Mouse (Mus musculus): Measurements from ENCODE around the gene S100pbp. TPM values are rescaled to one million over a fixed set of nuclear protein-coding genes. Genes with fewer than 3 reads are reported as not detected.
"Not testable (repeated sequence)": the region's sequence is repeated elsewhere in the genome, so short reads cannot be mapped to it uniquely, and the experiment has no call there.

Gene S100pbp
- polyA plus RNA-seq, 1 experiment from 2014 or later: 12.3 TPM

DNA sequence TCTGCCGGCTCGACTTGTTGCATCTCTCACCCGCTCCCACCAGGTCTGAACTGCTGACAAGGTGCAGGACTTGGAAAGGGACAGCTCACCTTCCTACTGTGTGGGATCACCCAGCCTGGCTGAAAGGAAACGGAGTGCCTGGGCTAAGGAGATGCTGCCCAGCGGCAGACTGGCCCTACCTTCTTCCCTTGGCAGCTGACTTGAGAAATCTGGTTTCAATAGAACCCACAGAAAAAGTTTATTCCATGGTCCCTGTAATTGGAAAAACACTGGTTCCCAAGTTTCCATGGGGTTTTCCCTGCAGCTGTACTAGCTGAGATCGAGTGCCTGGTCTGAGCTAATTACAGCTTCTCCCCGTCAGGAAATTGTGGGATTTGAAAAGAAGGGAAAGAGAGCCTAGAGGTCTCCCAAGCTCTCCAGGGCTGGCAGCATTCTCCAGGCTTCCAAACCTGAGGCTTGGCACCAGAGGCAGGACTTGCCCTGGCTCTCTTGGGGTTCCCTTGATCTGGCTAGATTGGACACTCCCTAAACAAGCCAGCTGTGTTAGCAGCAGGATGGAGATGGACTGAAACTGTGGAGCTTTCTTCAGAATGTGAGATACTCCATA lies 29.1 kb upstream of the S100pbp start:
- Histone ChIP-seq H3K4me1 (peaks cover 13% of the 10 kb centered on the region), H3K9me3 (no peaks in the 10 kb centered on the region), H3K36me3 (peaks cover 72% of the 10 kb centered on the region), H3K27ac (replicated peaks) (no peak overlapping the region), H3K27me3 (replicated peaks) (peaks cover 49% of the 10 kb centered on the region), H3K4me2 (no peak overlapping the region), H3K4me3 (no peak overlapping the region), H3K9ac (no peak overlapping the region)
- ATAC-seq (ENCODE audit: extremely low read depth, insufficient number of reproducible peaks, low FRiP score, low TSS enrichment): no peak
- WGBS: 76% methylated on average over 7 of the region's 7 CpGs

DNA sequence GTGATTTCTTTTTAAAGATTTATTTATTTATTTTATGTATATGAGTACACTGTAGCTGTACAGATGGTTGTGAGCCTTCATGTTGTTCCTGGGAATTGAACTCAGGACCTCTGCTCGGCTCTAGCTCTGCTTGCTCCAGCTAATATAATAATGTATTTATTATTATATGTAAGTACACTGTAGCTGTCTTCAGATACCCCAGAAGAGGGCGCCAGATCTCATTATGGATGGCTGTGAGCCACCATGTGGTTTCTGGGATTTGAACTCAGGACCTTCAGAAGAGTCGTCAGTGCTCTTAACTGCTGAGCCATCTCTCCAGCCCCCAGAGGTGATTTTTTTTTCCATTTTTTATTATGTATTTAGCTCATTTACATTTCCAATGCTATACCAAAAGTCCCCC lies 23.0 kb upstream of the S100pbp start:
- not testable (repeated sequence) for H3K9me3 ChIP-seq; H3K4me2 ChIP-seq; H3K27ac ChIP-seq (replicated peaks); H3K9ac ChIP-seq; H3K27me3 ChIP-seq (replicated peaks); H3K4me3 ChIP-seq; H3K4me1 ChIP-seq; ATAC-seq (ENCODE audit: extremely low read depth, insufficient number of reproducible peaks, low FRiP score, low TSS enrichment)
- WGBS: 74% methylated on average over 3 of the region's 3 CpGs
- H3K36me3 ChIP-seq: peaks cover 97% of the 10 kb centered on the region

DNA sequence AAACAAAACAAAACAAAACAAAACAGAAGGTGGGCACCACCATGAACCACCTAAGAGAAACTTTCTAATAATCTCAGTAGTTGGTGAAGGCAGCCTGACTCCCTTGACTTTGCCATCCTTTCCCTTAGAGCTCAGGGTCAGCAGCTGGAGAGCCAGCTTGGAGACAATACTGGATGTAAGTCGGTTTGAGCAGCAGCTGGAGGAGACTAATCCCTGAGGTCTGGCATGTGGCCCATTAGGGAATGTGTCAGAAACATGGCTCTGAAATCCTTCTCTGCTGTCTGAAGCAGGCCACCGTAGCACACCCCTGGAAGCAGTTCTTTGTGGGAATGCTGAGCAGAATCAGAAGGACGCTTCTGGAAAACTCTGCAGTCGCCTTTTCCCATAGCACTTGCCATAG lies 21.9 kb upstream of the S100pbp start:
- Histone ChIP-seq H3K4me1 (no peaks in the 10 kb centered on the region), H3K9ac (peak overlapping the region; percentile 7; the same call in 1 of the 2 replicates), H3K27ac (replicated peaks) (no peak overlapping the region), H3K4me2 (no peak overlapping the region), H3K27me3 (replicated peaks) (no peaks in the 10 kb centered on the region), H3K36me3 (peaks cover 97% of the 10 kb centered on the region), H3K4me3 (no peak overlapping the region), H3K9me3 (no peaks in the 10 kb centered on the region)
- 68% methylated on average over 4 of the region's 4 CpGs for WGBS
- no peak for ATAC-seq (ENCODE audit: extremely low read depth, insufficient number of reproducible peaks, low FRiP score, low TSS enrichment)

DNA sequence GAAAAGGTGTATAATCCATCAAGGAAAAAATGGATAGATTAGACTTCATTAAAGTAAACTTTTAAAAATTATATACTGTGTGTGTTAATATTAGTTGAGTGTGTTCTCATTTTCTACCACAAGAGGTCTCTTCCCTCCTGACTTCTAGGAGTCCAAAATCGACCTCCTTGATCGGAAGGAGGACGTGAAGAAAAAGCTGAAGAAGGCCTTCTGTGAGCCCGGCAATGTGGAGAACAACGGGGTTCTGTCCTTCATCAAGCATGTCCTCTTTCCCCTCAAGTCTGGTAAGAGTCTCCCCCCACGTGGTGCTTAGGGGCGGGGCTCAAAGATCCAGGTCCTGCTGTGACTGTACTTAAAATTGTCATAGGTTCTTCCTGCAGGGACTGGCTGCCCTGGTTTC lies 20.0 kb upstream of the S100pbp start:
- no peaks in the 10 kb centered on the region for H3K27me3 ChIP-seq (replicated peaks)
- H3K27ac ChIP-seq (replicated peaks): no peak overlapping the region
- no peaks in the 10 kb centered on the region for H3K9me3 ChIP-seq
- H3K9ac ChIP-seq: no peak overlapping the region
- H3K36me3 ChIP-seq: peaks cover 96% of the 10 kb centered on the region
- H3K4me2 ChIP-seq: no peak overlapping the region
- ATAC-seq (ENCODE audit: extremely low read depth, insufficient number of reproducible peaks, low FRiP score, low TSS enrichment): no peak
- no peaks in the 10 kb centered on the region for H3K4me1 ChIP-seq
- no peak overlapping the region for H3K4me3 ChIP-seq
- WGBS: 64% methylated on average over 7 of the region's 7 CpGs

DNA sequence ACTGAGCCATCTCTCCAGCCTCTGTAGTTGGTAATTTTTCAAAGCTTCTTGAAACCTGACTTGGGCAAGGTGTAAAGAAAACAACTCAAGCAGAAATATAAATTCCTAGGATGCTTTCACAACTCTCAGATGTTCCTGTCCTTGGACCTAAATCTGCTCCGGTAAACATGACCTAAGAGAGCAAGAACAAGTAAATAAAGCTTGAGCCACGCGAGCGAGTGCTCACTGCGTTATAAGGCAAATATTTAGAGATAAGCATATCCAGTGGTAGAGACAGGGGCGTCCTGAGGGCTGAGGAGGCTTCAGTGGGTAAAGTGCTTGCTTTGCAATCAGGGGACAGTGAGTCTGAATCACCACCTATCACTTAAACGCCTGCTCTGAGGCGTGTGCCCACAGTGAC lies 17.3 kb upstream of the S100pbp start:
- H3K9me3 ChIP-seq: no peaks in the 10 kb centered on the region
- no peak overlapping the region for H3K4me3 ChIP-seq
- H3K36me3 ChIP-seq: peaks cover 97% of the 10 kb centered on the region
- no peak overlapping the region for H3K27ac ChIP-seq (replicated peaks)
- no peaks in the 10 kb centered on the region for H3K27me3 ChIP-seq (replicated peaks)
- no peak overlapping the region for H3K9ac ChIP-seq
- whole genome bisulfite sequencing: 80% methylated on average over 8 of the region's 8 CpGs
- H3K4me1 ChIP-seq: no peaks in the 10 kb centered on the region
- no peak overlapping the region for H3K4me2 ChIP-seq
- no peak for ATAC-seq (ENCODE audit: extremely low read depth, insufficient number of reproducible peaks, low FRiP score, low TSS enrichment)

DNA sequence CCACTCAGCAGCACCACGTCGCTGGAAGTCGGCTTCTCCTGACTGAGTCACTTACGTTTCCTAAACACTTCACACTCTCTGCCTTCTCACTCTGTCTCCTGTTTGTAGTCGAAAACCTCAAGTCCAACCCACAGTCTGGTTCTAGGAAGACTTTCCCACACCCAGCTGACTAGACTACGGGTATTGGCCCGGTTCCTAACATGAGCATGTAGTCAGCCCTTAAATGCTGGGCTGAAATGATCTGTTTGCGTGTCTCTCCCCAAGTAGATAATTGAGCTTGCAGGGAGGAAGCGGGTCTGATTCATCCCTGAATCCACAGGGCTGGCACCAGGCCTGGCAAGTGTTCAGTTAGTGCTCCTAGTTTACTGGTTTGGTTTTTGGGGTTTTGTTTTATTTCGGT lies 15.1 kb upstream of the S100pbp start:
- Histone ChIP-seq H3K9ac (no peak overlapping the region), H3K4me3 (no peak overlapping the region), H3K36me3 (peaks cover 98% of the 10 kb centered on the region), H3K4me2 (no peak overlapping the region), H3K27me3 (replicated peaks) (no peaks in the 10 kb centered on the region), H3K4me1 (no peaks in the 10 kb centered on the region), H3K9me3 (no peaks in the 10 kb centered on the region), H3K27ac (replicated peaks) (no peak overlapping the region)
- ATAC-seq (ENCODE audit: extremely low read depth, insufficient number of reproducible peaks, low FRiP score, low TSS enrichment): no peak
- 92% methylated on average over 10 of the region's 10 CpGs for WGBS

DNA sequence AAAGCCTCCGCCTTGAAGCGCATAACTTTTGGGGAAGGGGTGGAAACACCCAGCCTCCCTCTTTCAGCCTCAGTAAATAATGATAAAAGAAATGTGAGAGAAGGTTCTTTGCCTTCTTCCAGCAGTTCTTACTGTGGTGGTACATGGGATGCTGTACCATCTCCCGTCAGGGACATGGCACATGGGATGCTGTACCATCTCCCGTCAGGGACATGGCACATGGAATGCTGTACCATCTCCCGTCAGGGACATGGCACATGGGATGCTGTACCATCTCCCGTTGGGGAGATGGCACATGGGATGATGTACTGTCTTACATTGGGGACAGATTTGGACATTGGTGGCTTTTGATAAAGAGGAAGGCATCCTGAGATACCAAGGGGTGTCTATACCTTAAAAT lies 8.0 kb upstream of the S100pbp start:
- WGBS: 90% methylated on average over 6 of the region's 6 CpGs
- no peak overlapping the region for H3K27ac ChIP-seq (replicated peaks)
- H3K36me3 ChIP-seq: peaks cover 80% of the 10 kb centered on the region
- no peak overlapping the region for H3K4me3 ChIP-seq
- peaks cover 5% of the 10 kb centered on the region; the same call in 1 of the 2 replicates for H3K4me1 ChIP-seq
- H3K9me3 ChIP-seq: no peaks in the 10 kb centered on the region
- no peak overlapping the region for H3K4me2 ChIP-seq
- no peak overlapping the region for H3K9ac ChIP-seq
- ATAC-seq (ENCODE audit: extremely low read depth, insufficient number of reproducible peaks, low FRiP score, low TSS enrichment): no peak
- no peaks in the 10 kb centered on the region for H3K27me3 ChIP-seq (replicated peaks)

DNA sequence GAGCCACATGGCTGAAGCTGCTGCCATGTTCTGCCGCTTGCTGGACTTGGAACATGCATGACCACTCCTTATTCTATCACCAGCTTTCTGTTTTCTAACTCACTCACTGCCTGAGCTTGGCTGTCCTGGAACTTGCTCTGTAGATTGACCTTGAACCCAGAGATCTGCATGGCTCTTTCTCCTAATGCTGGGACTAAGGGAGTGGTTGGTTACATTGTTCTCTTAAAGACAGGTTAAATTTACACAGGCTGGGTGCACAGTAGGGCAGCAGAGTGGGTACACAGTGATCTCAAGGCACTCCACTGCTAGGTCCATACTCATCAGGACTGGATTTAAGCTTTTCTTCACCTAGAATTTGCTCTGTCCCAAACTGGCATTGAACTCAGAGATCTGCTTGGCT lies 4.8 kb upstream of the S100pbp start:
- Histone ChIP-seq H3K27ac (replicated peaks) (no peak overlapping the region), H3K36me3 (peaks cover 54% of the 10 kb centered on the region)

DNA sequence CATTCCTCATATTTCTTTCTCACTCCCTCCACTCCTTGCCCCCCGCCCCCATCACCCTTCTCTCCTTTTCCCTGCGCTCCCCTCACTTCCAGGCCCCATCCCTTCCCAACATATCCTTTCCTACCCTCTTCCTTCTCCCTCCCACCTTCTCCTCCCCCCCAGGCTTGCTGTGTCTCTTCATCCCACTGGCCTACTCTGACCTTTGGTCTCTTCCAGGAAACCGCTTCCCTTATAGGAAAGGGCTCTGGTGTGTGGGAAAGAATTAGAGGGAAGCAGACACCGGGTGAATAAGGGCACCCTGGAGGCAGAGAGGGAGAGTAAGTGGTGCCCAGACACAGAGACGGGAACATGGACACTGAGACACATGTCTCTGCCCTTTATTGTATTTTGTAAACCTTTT lies 2.2 kb upstream of the S100pbp start:
- peak overlapping the region; percentile 94 for H3K4me2 ChIP-seq
- no peak overlapping the region for H3K27ac ChIP-seq (replicated peaks)
- H3K4me1 ChIP-seq: peaks cover 36% of the 10 kb centered on the region
- H3K27me3 ChIP-seq (replicated peaks): no peaks in the 10 kb centered on the region
- H3K36me3 ChIP-seq: peaks cover 32% of the 10 kb centered on the region
- H3K9ac ChIP-seq: peak overlapping the region; percentile 50; the same call in 1 of the 2 replicates
- ATAC-seq (ENCODE audit: extremely low read depth, insufficient number of reproducible peaks, low FRiP score, low TSS enrichment): no peak
- no peaks in the 10 kb centered on the region for H3K9me3 ChIP-seq
- H3K4me3 ChIP-seq: no peak overlapping the region; the same call in 1 of the 2 replicates
- 76% methylated on average over 5 of the region's 5 CpGs for WGBS

More for the DNA sequence above, 4.8 kb upstream of the S100pbp start:
- Histone ChIP-seq H3K4me2 (no peak overlapping the region), H3K27me3 (replicated peaks) (no peaks in the 10 kb centered on the region), H3K9me3 (no peaks in the 10 kb centered on the region), H3K9ac (no peak overlapping the region), H3K4me1 (peaks cover 25% of the 10 kb centered on the region), H3K4me3 (no peak overlapping the region)
- ATAC-seq (ENCODE audit: extremely low read depth, insufficient number of reproducible peaks, low FRiP score, low TSS enrichment): no peak
- whole genome bisulfite sequencing: 97% methylated on average over 1 of the region's 1 CpGs

DNA sequence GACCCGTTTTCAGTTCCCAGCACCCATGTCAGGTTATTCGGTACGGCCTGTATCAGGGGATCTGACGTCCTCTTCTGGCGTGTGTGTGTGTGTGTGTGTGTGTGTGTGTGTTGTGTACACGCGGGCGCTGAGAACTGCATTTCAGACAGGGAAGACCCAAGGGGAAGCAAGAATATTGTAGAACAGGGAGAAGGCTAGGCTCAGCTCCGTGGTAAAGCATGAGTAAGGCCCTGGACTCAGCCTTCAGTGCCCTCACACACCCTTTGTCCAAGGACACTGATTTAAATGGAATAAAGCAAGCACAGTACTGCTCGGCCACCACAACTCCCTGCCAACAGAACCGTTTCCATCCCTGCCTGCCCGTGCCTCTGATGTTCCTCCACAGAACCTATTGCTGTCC lies 1.0 kb upstream of the S100pbp start:
- peak overlapping the region; percentile 80 for H3K27ac ChIP-seq (replicated peaks)

DNA sequence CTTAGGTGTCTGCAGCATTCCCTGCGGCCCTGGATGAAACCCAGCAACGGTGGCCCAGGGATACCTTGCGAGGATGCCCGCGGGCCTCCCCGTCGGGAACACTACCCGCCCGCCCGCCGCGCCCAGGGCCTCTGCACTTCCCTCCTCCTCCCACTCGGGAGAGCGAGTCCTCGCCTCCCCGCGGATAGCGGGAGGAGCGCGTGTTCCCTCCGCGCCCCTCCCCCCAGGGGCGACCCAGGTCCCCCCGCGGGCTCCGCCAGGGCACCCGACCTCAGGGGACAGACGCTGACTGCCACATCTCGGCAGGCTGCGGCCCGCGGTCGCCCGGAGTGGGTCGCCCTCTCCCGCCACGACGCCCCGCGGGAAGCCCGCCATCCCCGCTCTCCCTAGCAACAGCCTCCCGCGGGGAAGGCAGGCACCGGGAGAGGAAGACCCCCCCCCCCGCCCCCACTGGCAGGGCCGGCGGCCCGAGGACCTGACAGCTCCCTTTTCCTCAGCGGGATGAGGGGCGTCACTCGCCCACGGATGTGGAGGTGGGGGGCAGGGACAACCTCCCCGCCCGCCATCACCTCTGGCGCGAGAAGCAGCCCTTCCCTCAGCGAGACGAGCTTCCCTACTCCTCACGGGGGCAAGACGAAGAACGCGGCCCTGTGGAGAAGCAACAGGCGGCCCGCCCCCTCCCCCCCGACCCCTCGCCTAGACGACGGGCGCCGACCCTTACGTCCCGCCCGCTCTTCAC lies 555 bp downstream of the S100pbp start:
- Histone ChIP-seq H3K4me1 (peaks cover 30% of the 10 kb centered on the region), H3K27me3 (replicated peaks) (no peaks in the 10 kb centered on the region), H3K27ac (replicated peaks) (peak overlapping the region; percentile 93), H3K4me3 (peak overlapping the region; percentile 92), H3K9me3 (no peaks in the 10 kb centered on the region), H3K9ac (peak overlapping the region; percentile 95), H3K4me2 (peak overlapping the region; percentile 79), H3K36me3 (peaks cover 12% of the 10 kb centered on the region; the same call in 1 of the 2 replicates)
- peak; percentile 37 for ATAC-seq (ENCODE audit: extremely low read depth, insufficient number of reproducible peaks, low FRiP score, low TSS enrichment)
- WGBS: under 1% methylated on average over 65 of the region's 74 CpGs

More for the DNA sequence above, 1.0 kb upstream of the S100pbp start:
- H3K36me3 ChIP-seq: 0 out of 2 replicates have a peak, but pooled peaks cover 20% of the 10 kb centered on the region
- ATAC-seq (ENCODE audit: extremely low read depth, insufficient number of reproducible peaks, low FRiP score, low TSS enrichment): no peak
- peak overlapping the region; percentile 93 for H3K9ac ChIP-seq
- H3K4me3 ChIP-seq: peak overlapping the region; percentile 92
- 3% methylated on average over 12 of the region's 12 CpGs for WGBS
- H3K27me3 ChIP-seq (replicated peaks): no peaks in the 10 kb centered on the region
- no peaks in the 10 kb centered on the region for H3K9me3 ChIP-seq
- H3K4me2 ChIP-seq: peak overlapping the region; percentile 94
- peaks cover 36% of the 10 kb centered on the region for H3K4me1 ChIP-seq
